Mouse (Mus musculus) gastrocnemius, postnatal 4 days (tissue): ENCODE data around the gene Ncbp2. TPM values are rescaled to one million over a fixed set of nuclear protein-coding genes. Genes with fewer than 3 reads are reported as not detected.
A peak's percentile ranks its signal among the peaks of the same experiment; 100 is the strongest.

Experiments
- DNase-seq, 2 experiments: peaks; one replicate each; pipeline ENCODE4 v3.0.0; 2021 to 2022; ENCODE audit warnings: low spot score in 2 of 2, mixed read lengths in 2 of 2
- microRNA-seq: library from miRNA; unstranded; fragments of <30 nt; microRNA quantifications from one replicate; pipeline ENCODE4 v1.2.0, GENCODE M21; 2021
- total RNA-seq, 2 experiments: library from RNA; stranded (reverse); gene quantifications; 2 replicates each; pipeline ENCODE4 v1.2.3; 2021

The Ncbp2 gene
- total RNA-seq, 2 experiments from 2014 or later = 33.2 to 35.1 TPM

GRCm38 (mm10) chr16:32002509-32003477 lies 54.5 kb downstream of the Ncbp2 start, which contains the start of gene Senp5:
Senp5 (minus strand) TSS chr16:32003287.
- DNase-seq = peak; percentile 73 to 91

GRCm38 (mm10) chr16:32004731-32005130 lies 56.4 kb downstream of the Ncbp2 start:
- DNase-seq = no peak

DNA sequence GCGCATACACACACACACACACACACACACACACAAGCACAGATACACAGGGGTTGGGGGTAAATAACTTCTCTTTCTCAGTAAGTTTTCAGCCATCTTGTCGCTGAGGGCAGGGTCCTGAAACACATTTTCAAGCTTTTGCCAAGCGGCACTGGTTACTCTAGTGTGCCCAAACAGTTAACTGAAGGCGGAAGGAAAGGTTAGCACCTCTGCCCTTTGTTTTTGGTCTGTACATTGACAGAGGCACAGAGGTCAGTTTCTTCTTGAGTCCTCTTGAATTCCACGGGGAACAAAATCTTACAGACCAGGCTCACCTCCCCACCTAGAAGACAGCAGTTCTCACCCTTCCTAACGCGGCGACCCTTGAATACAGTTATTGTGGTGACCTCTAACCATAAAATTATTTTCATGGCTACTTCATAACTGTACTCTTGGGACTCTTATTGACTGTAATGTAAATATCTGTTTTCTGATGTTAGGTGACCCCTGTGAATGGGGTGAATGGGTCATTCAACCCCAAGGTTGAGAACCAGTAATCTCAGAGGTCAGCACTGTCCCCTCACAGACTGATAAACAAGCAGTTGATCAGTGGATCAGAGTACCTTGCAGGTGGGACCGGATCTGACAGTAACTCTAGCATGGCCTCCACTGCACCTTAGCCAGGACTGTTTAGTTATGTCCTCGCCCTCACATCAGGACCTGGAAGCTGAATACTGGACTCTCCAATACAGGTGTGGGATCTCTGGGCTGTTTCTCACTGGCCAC lies 60.4 kb downstream of the Ncbp2 start:
- no peak for DNase-seq

- no peak for DNase-seq
Measured at GRCm38 (mm10) chr16:32009913-32010312, 61.6 kb downstream of the Ncbp2 start.

- DNase-seq = no peak
Measured at GRCm38 (mm10) chr16:32010330-32010729, 62.0 kb downstream of the Ncbp2 start.

Small RNA genes lying within 50 kb of the gene (microRNA-seq; reads per million reads assigned to microRNA genes)
- not detected for gene Gm26269

Other genes with a start within 250 kb of the Ncbp2 start
- gene Meltf, start 69.7 kb upstream of the Ncbp2 start, total RNA-seq = under 1 TPM in 1 of 2 experiments, not detected in 1; 0.08 TPM
- gene Pigz, start 14.7 kb upstream of the Ncbp2 start, total RNA-seq = 1 to 10 TPM; 6.4 to 7.9 TPM
- gene 0610012G03Rik, start within 50 bp of the Ncbp2 start, total RNA-seq = 10 to 100 TPM; 43.3 to 46.9 TPM
- gene Senp5, start 54.8 kb downstream of the Ncbp2 start, total RNA-seq = 10 to 100 TPM; 22.4 to 23.2 TPM
- gene Pak2, start 130.8 kb downstream of the Ncbp2 start, total RNA-seq = 10 to 100 TPM; 36.2 to 38.1 TPM
- 10 to 100 TPM; 21.5 to 22.9 TPM for gene Pigx, start 151.2 kb downstream of the Ncbp2 start, total RNA-seq
- gene Cep19, start 151.3 kb downstream of the Ncbp2 start, total RNA-seq = 1 to 10 TPM; 8.0 TPM
- gene Nrros, start 217.1 kb downstream of the Ncbp2 start, total RNA-seq = 10 to 100 TPM; 13.3 to 15.2 TPM
- gene Bex6, start 231.3 kb downstream of the Ncbp2 start, total RNA-seq = not detected